Mouse (Mus musculus): Measurements from ENCODE around the gene Klhl26.

- TF ChIP-seq CTCF (IDR thresholded peaks at IDR 0.05; ENCODE audit: borderline replicate concordance, insufficient read depth, low read depth, low read length), result no peak
- TF ChIP-seq POLR2A (IDR thresholded peaks at IDR 0.05; ENCODE audit: borderline replicate concordance, insufficient read depth, low read length), result no peak
Measured at GRCm38 (mm10) chr8:70460606-70461005, 16.2 kb downstream of the Klhl26 start.

Measured in cerebellum, adult 2 months (tissue).